Mouse (Mus musculus) kidney, embryonic 16.5 days (tissue): ENCODE measurements around the gene Ccdc115. TPM values are rescaled to one million over a fixed set of nuclear protein-coding genes. Genes with fewer than 3 reads are reported as not detected.

Experiments used
- ATAC-seq: fragments of 200-750 bp; cut with Nextera tagmentation; 2 replicates; pipeline ENCODE4 v1.8.0; 2017; ENCODE audit warnings: moderate TSS enrichment; ENCODE audit not compliant: low FRiP score, low TSS enrichment
- H3K27ac ChIP-seq: fragments of 300-500 bp; sonication (generic); 2 replicates; pipeline ENCODE4 v1.5.1; 2014; ENCODE audit warnings: low read length
- H3K27me3 ChIP-seq: fragments of 300-500 bp; sonication (generic); 2 replicates; pipeline ENCODE4 v1.6.1; 2014; ENCODE audit warnings: low read length, control low read depth, mixed read lengths; ENCODE audit not compliant: insufficient read depth
- H3K36me3 ChIP-seq: fragments of 300-500 bp; sonication (generic); 2 replicates; pipeline ENCODE4 v1.6.1; 2014; ENCODE audit warnings: low read length, control low read depth, mixed read lengths; ENCODE audit not compliant: insufficient read depth
- H3K4me1 ChIP-seq: fragments of 300-500 bp; sonication (generic); 2 replicates; pipeline ENCODE4 v1.6.1; 2014; ENCODE audit warnings: low read length, control low read depth, mixed read lengths; ENCODE audit not compliant: insufficient read depth
- H3K4me2 ChIP-seq: fragments of 300-500 bp; sonication (generic); replicated peaks from 2 replicates; pipeline ENCODE4 v1.6.1; 2014; ENCODE audit warnings: low read depth, low read length
- H3K4me3 ChIP-seq: fragments of 300-500 bp; sonication (generic); 2 replicates; pipeline ENCODE4 v1.5.1; 2014; ENCODE audit warnings: mild to moderate bottlenecking, low read length
- H3K9ac ChIP-seq: fragments of 300-500 bp; sonication (generic); replicated peaks from 2 replicates; pipeline ENCODE4 v1.6.1; 2014; ENCODE audit warnings: low read length
- H3K9me3 ChIP-seq: fragments of 300-500 bp; sonication (generic); 2 replicates; pipeline ENCODE4 v1.6.1; 2016; ENCODE audit warnings: low read length, control low read depth
- WGBS: fragments of 180-500 bp; shearing (Covaris S2); extraction: QIAGEN DNeasy Blood & Tissue Kit; methylation state at CpG from one replicate; pipeline ENCODE4 v1.1.7; 2014; 5-methylcytosine and 5-hydroxymethylcytosine counted together
- polyA plus RNA-seq: library from polyadenylated mRNA; unstranded; fragments of >200 nt; fragmentation: Nextera tagmentation; extraction: Ambion mirVana; gene quantifications from 2 replicates; pipeline ENCODE4 v1.2.1, GENCODE M21; 2015

Ccdc115 gene
- polyA plus RNA-seq, 1 experiment from 2014 or later = 59.2 TPM

DNA sequence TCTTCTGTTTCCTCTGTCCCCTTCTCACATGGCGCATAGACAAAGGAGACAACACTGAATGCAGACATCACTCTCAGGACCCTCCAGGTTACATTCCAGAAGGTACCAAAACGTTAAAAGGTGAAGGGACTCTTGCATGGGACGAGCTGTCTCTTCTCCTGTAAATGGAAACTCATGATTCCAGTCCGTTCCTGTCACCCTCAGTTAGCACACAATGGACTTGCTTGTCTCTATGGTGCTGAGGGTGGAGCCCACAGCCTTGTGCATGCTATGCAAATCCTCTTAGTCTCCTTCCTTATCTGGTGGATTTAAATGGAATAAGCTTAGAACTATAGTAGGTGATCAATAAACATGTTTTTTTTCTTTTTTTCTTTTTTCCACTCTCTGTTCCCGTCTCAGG lies 30.3 kb upstream of the Ccdc115 start:
- H3K36me3 ChIP-seq = no peaks in the 10 kb centered on the region
- H3K27me3 ChIP-seq = peaks cover 5% of the 10 kb centered on the region; the same call in 1 of the 2 replicates
- no peak overlapping the region for H3K4me2 ChIP-seq
- peaks cover 8% of the 10 kb centered on the region; the same call in 1 of the 2 replicates for H3K4me1 ChIP-seq
- H3K9ac ChIP-seq = no peak overlapping the region
- no peak overlapping the region for H3K27ac ChIP-seq
- H3K9me3 ChIP-seq = no peaks in the 10 kb centered on the region
- ATAC-seq = no peak
- 83% methylated on average over 5 of the region's 5 CpGs for WGBS
- no peak overlapping the region for H3K4me3 ChIP-seq

DNA sequence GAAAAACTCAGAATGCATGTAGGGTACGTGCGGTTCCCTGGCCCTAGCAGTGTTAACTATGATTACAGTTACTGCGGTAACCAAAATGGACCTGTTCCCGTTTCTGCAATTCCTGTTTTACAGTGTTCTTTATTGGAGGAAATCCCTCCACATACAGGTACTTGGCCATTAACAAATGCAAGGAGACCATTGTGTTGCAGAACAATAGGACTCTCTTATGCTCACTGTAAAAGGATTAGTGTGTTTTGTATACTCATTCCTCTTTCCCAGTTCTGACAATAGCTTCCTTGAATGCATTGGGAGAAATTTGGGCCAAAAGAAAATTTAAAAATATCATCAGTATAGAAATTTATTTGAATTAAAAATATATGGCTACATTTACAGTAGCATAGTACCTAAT lies 29.0 kb upstream of the Ccdc115 start:
- H3K27me3 ChIP-seq = peaks cover 5% of the 10 kb centered on the region; the same call in 1 of the 2 replicates
- no peak for ATAC-seq
- 80% methylated on average over 4 of the region's 4 CpGs for WGBS
- no peaks in the 10 kb centered on the region for H3K9me3 ChIP-seq
- no peak overlapping the region for H3K9ac ChIP-seq
- H3K36me3 ChIP-seq = no peaks in the 10 kb centered on the region
- no peak overlapping the region for H3K27ac ChIP-seq
- H3K4me3 ChIP-seq = no peak overlapping the region
- peaks cover 8% of the 10 kb centered on the region; the same call in 1 of the 2 replicates for H3K4me1 ChIP-seq
- H3K4me2 ChIP-seq = no peak overlapping the region

- no peaks in the 10 kb centered on the region for H3K9me3 ChIP-seq
- no peak overlapping the region for H3K27ac ChIP-seq
- no peak overlapping the region for H3K4me3 ChIP-seq
- peaks cover 5% of the 10 kb centered on the region; the same call in 1 of the 2 replicates for H3K27me3 ChIP-seq
- no peak overlapping the region for H3K4me2 ChIP-seq
- WGBS = 63% methylated on average over 3 of the region's 3 CpGs
- peaks cover 8% of the 10 kb centered on the region; the same call in 1 of the 2 replicates for H3K4me1 ChIP-seq
- no peak overlapping the region for H3K9ac ChIP-seq
- no peak for ATAC-seq
- H3K36me3 ChIP-seq = no peaks in the 10 kb centered on the region
These were observed 28.6 kb upstream of the Ccdc115 start for GRCm38 (mm10) chr1:34468051-34468450.

DNA sequence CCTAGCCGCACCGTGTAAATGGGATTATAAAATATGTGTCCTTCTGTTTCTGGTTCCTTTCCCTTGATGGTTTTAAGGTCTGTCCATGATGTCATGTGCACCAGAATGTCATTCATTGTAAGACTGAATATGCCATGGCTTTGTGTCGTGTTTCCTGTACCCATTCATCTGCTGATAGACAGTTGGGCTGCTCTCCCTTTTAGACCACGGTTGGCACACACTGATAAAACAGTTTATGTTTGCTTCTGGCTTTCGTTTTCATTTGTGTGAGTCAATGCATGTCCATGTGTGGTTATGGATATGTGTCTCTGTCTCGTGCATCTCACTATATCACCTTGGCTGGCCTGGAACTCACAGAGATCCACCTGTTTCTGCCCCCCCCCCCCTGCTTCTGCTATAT lies 26.0 kb upstream of the Ccdc115 start:
- no peak overlapping the region for H3K4me3 ChIP-seq
- H3K36me3 ChIP-seq = no peaks in the 10 kb centered on the region
- 0 out of 2 replicates have a peak, but pooled peaks cover 4% of the 10 kb centered on the region for H3K4me1 ChIP-seq
- H3K4me2 ChIP-seq = no peak overlapping the region
- no peaks in the 10 kb centered on the region for H3K9me3 ChIP-seq
- WGBS = 76% methylated on average over 6 of the region's 6 CpGs
- no peaks in the 10 kb centered on the region for H3K27me3 ChIP-seq
- no peak overlapping the region for H3K9ac ChIP-seq
- H3K27ac ChIP-seq = no peak overlapping the region
- no peak for ATAC-seq

GRCm38 (mm10) chr1:34464310-34464817 lies 24.9 kb upstream of the Ccdc115 start:
- no peak overlapping the region for H3K27ac ChIP-seq
- H3K9me3 ChIP-seq = no peaks in the 10 kb centered on the region
- no peak for ATAC-seq
- 0 out of 2 replicates have a peak, but pooled peaks cover 7% of the 10 kb centered on the region for H3K4me1 ChIP-seq
- no peak overlapping the region for H3K4me2 ChIP-seq
- H3K9ac ChIP-seq = no peak overlapping the region
- H3K4me3 ChIP-seq = no peak overlapping the region
- H3K27me3 ChIP-seq = no peaks in the 10 kb centered on the region; the same call in 1 of the 2 replicates
- H3K36me3 ChIP-seq = no peaks in the 10 kb centered on the region
- WGBS = 92% methylated on average over 8 of the region's 8 CpGs

- no peak overlapping the region for H3K9ac ChIP-seq
- H3K27ac ChIP-seq = no peak overlapping the region
- H3K36me3 ChIP-seq = no peaks in the 10 kb centered on the region
- no peak overlapping the region for H3K4me3 ChIP-seq
- peaks cover 10% of the 10 kb centered on the region for H3K27me3 ChIP-seq
- no peak for ATAC-seq
- H3K9me3 ChIP-seq = no peaks in the 10 kb centered on the region
- 17% methylated on average over 7 of the region's 7 CpGs for WGBS
- no peak overlapping the region for H3K4me2 ChIP-seq
- H3K4me1 ChIP-seq = 0 out of 2 replicates have a peak, but pooled peaks cover 4% of the 10 kb centered on the region
These were observed 23.3 kb upstream of the Ccdc115 start for GRCm38 (mm10) chr1:34462766-34463165.

GRCm38 (mm10) chr1:34460061-34460441 lies 20.6 kb upstream of the Ccdc115 start:
- peak; percentile 39 for ATAC-seq
- 0 out of 2 replicates have a peak overlapping the region, but pooled peaks have one; percentile 57 for H3K27ac ChIP-seq
- peaks cover 14% of the 10 kb centered on the region for H3K27me3 ChIP-seq
- H3K4me2 ChIP-seq = peak overlapping the region; percentile 91
- H3K36me3 ChIP-seq = no peaks in the 10 kb centered on the region
- H3K4me3 ChIP-seq = peak overlapping the region; percentile 60
- 0 out of 2 replicates have a peak, but pooled peaks cover 3% of the 10 kb centered on the region for H3K4me1 ChIP-seq
- 1% methylated on average over 15 of the region's 15 CpGs for WGBS
- no peaks in the 10 kb centered on the region for H3K9me3 ChIP-seq
- H3K9ac ChIP-seq = peak overlapping the region; percentile 77

DNA sequence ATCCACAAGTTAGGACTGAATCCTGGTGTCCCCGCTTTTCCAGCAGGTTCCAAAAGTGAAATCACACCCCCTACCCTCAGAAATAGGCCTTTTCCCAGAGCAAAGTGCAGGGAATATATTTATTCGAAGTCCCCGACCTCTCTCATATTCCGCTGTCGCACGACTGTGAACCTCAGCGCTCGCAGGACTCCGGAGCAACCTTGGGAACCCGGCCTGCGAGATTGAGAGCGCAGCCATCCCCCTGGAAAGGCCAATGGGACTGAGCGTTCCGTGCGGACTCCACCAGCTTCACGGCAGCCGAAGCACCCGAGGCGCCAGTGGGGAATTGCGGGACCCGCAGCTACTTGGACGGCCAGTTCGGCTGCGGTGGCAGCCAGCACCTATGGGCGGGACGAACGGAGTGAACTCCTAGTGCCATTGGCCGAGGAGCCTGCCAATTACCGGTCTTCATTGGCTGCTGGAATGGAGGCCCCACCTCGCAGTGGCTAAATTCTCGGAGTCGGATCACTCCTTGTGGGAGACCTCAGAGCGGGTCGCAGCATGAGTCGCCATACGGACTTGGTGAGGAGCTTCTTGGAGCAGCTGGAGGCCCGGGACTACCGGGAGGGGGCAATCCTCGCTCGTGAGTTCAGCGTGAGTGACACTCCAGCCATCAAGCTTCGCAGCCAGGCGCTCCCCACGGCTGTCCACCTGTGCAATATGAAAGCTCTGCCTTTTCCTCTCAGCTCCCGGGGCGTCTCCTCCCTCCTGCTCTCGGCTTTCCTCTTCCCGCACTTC lies 20.0 kb upstream of the Ccdc115 start, which contains the start of gene Ptpn18:
Gene Ptpn18, plus strand, starts transcription at position 479 of the 777 bp plus-strand sequence.
- Histone ChIP-seq H3K4me3 (peak within 1 kb of the TSS; percentile 60), H3K9me3 (no peaks in the 10 kb centered on the region), H3K27ac (0 out of 2 replicates have a peak within 1 kb of the TSS, but pooled peaks have one; percentile 57), H3K9ac (peak within 1 kb of the TSS; percentile 77), H3K4me2 (peak within 1 kb of the TSS; percentile 91), H3K4me1 (0 out of 2 replicates have a peak, but pooled peaks cover 3% of the 10 kb centered on the region), H3K36me3 (no peaks in the 10 kb centered on the region), H3K27me3 (peaks cover 14% of the 10 kb centered on the region)
- peak; percentile 95 for ATAC-seq
- under 1% methylated on average over 48 of the region's 48 CpGs for WGBS

DNA sequence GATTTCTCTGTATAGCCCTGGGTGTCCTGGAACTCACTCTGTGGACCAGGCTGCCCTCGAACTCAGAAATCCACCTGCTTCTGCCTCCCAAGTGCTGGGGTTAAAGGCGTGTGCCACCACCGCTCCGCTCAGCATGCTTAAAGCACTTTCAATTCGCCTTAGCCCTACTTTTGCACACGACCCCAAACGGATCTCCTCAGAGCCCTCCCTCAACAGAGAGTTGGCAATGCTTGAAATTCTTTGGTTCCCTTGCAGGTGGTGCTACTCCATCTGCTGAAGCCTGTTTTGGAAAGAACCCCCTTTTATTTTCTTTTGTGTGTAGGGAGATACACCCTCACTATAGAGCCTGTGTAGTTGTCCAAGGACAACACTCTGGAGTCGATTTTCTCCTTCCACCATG lies 19.0 kb upstream of the Ccdc115 start:
- 33% methylated on average over 8 of the region's 8 CpGs for WGBS
- Histone ChIP-seq H3K27me3 (peaks cover 14% of the 10 kb centered on the region), H3K27ac (no peak overlapping the region), H3K9ac (no peak overlapping the region), H3K36me3 (no peaks in the 10 kb centered on the region), H3K9me3 (no peaks in the 10 kb centered on the region), H3K4me3 (no peak overlapping the region), H3K4me1 (0 out of 2 replicates have a peak, but pooled peaks cover 3% of the 10 kb centered on the region), H3K4me2 (no peak overlapping the region)
- ATAC-seq = no peak

- H3K4me1 ChIP-seq = peaks cover 11% of the 10 kb centered on the region
- no peak overlapping the region for H3K4me2 ChIP-seq
- no peaks in the 10 kb centered on the region for H3K9me3 ChIP-seq
- no peaks in the 10 kb centered on the region for H3K27me3 ChIP-seq
- H3K9ac ChIP-seq = no peak overlapping the region
- H3K4me3 ChIP-seq = no peak overlapping the region
- no peak overlapping the region for H3K27ac ChIP-seq
- ATAC-seq = no peak
- 91% methylated on average over 6 of the region's 6 CpGs for WGBS
- H3K36me3 ChIP-seq = peaks cover 53% of the 10 kb centered on the region
These were observed 3.7 kb upstream of the Ccdc115 start for GRCm38 (mm10) chr1:34443124-34443523.
